Mouse (Mus musculus): ENCODE data around the gene Gm44965.
A peak's percentile ranks its signal among the peaks of the same experiment; 100 is the strongest.

DNA sequence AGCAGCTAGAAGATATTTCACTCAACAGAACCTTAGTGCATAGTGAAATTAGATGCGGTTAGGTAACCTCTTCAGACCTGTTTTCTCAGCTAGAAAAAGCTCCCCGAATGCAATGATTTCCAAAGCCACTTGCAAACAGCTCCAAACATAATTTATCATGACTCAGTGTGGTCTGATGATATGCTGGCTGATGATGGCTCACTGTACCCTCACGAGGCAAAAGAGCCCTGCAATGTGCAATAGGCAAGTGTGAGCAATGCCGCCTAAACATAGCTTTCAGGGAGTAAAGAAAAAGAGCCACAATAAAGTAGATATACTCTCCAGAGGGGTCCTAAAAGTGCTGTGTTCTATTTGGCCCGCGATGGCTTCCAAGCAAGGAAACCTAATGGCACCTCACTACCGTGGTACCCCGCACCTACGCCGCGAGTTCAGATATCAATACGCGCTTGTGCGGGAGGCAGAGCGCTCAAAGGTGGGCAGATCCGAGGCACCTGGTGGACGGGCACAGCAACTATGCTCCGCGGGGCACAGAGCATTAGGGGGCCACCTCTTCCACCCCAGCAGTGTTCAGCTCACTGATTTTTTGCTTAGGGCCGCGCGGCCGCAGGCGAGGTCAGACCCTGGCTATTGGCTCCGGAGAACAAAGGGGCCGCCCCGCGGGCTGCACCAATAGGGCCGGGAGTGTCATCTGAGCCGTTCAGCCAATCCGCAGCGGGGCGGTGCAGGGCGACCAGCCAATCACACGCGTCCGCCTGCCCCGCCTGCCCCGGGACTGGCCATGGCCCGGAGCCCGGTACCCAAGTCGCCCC is 7.7 kb downstream of the Gm44965 start, which contains the start of gene Zfp775:
- peak; percentile 70; the same call in 1 of the 2 replicates for TF ChIP-seq POLR2A (IDR thresholded peaks at IDR 0.05; ENCODE audit: borderline replicate concordance, extremely low read depth, low read depth, low read length)
- no peak for TF ChIP-seq CTCF (IDR thresholded peaks at IDR 0.05; ENCODE audit: insufficient read depth, low read length)
